Mouse (Mus musculus) heart, adult 2 months (tissue): ENCODE measurements around the gene Ppp1r21.

Experiments
- CTCF ChIP-seq: fragments of 200-600 bp; IDR thresholded peaks from 2 replicates; pipeline ENCODE4 v1.8.1; 2022; ENCODE audit warnings: antibody characterized with exemption, mild to moderate bottlenecking, moderate library complexity
- POLR2A ChIP-seq: fragments of 200-500 bp; IDR thresholded peaks from 2 replicates; pipeline ENCODE4 v1.6.1; 2011; ENCODE audit warnings: mild to moderate bottlenecking, low read depth, low read length, control low read depth; ENCODE audit not compliant: insufficient read depth

- no peak for TF ChIP-seq POLR2A
- no peak for TF ChIP-seq CTCF
Measured at GRCm38 (mm10) chr17:88494772-88495132, 35.2 kb upstream of the Ppp1r21 start.
